Mouse (Mus musculus) ES-CJ7 (cell line): ENCODE results near the gene Ddr1.

Source experiments
- DNase-seq: peaks from one replicate; pipeline ENCODE4 v3.0.0; 2011; ENCODE audit warnings: low read depth, low spot score

The Ddr1 gene

DNA sequence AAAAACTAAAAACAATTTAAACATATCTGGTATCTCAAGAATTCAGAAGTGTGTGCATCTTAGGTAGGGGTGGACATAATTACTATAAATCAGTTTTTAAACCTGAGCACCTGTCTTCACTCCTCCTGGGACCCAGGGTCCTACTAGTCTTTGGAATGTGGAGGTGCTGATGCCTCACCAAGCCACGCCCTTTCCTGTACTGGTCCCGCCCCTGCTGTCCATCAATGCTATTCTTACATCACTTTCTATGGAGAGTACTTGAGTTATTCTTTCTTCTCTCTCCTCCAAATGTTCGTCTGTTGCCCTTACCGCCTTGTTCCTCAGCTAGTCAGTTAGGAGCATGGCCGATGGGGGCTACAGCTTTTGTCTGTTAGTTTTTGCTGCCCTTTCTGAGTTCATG is 68.1 kb downstream of the Ddr1 start:
- peak; percentile 72 for DNase-seq

DNA sequence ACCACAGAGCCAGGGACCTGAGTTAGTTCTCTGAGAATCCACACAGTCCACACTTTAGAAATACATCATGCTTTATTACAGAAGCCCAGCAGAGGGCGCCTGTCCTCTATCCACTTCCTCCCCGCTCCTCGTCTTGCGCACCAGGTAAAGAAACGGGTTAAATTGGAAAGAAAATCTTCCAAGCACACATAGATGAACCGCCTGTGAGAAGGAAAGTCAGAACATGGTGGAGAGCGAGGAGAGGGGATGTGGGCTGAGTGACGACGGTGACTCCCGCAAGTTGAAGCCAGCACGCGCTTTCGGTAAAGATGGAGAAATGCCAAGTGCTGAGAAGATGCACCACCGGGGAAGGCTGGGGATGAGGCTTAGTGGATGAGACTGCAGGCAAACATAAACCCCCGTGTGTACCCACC is 68.7 kb downstream of the Ddr1 start:
- DNase-seq, result peak; percentile 82

DNA sequence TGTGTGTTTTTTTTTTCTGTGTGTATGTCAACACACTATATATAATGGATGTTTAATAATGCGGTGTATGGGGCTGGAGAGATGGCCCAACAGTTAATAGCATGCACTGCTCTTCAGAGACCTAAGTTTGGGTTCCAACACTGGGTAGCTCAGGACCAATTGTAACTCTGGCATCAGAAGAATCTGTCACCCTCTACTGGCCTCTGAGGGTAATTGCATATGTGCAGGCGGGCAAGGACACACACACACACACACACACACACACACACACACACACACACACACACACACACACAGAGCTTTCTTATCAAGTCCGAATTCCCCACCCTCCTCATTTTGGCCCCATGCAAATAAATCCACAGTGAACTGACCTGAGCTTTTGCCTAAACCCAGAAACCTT is 69.2 kb downstream of the Ddr1 start:
- peak; percentile 50 for DNase-seq

DNA sequence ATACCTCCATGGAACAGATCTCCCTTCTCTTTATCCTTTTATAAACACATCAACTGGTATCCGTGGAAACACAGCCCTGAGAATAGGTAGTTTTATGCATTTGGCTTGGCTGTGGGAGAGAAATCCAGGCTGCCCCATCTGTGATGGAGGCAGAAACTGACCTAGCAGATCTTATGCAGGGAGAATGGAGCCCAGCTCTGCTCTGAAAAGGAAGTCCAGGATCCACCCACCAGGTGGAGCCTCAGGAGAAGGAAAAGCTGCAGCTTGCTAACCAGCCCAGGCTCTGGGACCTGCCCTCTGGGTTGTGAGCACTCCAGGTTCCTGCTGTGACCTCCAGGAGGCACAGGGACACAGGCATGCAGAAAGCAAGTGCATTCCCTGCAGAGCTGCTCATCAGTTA is 70.4 kb downstream of the Ddr1 start:
- DNase-seq, result peak; percentile 71
